ENCODE assay signal across 8 mouse cellular contexts in genomic region chr1:124845681-124846080, GRCm38 (mm10).
DNase-seq lines count a peak whose midpoint lies in the region; ATAC-seq lines count a peak whose summit lies in the region.

No protein-coding gene starts in this region.

- no peak overlapping the region for H3K4me3 ChIP-seq in midbrain, embryonic 16.5 days (ENCODE audit: low read depth, low read length)

- 59% methylated on average over 6 of the region's 6 CpGs for WGBS in midbrain, embryonic 16.5 days

- DNase-seq in heart, postnatal 4 days: peak; percentile 49
- no peak for DNase-seq in heart, postnatal 25 days (ENCODE audit: low spot score)
- DNase-seq in urinary bladder, postnatal 14 days (ENCODE audit: low spot score): peak; percentile 8
- no peak for DNase-seq in urinary bladder, postnatal 10 days (ENCODE audit: low spot score)
- DNase-seq in mesoderm, embryonic 11.5 days (ENCODE audit: low read depth, low spot score): peak; percentile 76

- no peak overlapping the region for H3K9ac ChIP-seq in midbrain, embryonic 16.5 days (ENCODE audit: low read depth, low read length)

- H3K4me1 ChIP-seq in midbrain, embryonic 16.5 days (ENCODE audit: control insufficient read depth, insufficient read depth, low read length): no peaks in the 10 kb centered on the region

- H3K27me3 ChIP-seq in midbrain, embryonic 16.5 days (ENCODE audit: control insufficient read depth, insufficient read depth, low read depth, low read length): no peaks in the 10 kb centered on the region

- ATAC-seq in frontal cortex, adult (ENCODE audit: low TSS enrichment): peak; percentile 79
- no peak for ATAC-seq in inflammation-experienced regulatory T-cells, adult 6 months
- ATAC-seq in midbrain, embryonic 16.5 days: no peak

- H3K36me3 ChIP-seq in midbrain, embryonic 16.5 days (ENCODE audit: control insufficient read depth, insufficient read depth, low read length): no peaks in the 10 kb centered on the region

- intact Hi-C loops in heart, postnatal 25 days (cut with DNase I): no loop called here

- no peak overlapping the region for H3K4me2 ChIP-seq in midbrain, embryonic 16.5 days (ENCODE audit: low read length)

- no peak overlapping the region for H3K27ac ChIP-seq in midbrain, embryonic 16.5 days (ENCODE audit: low read length)

- H3K9me3 ChIP-seq in midbrain, embryonic 16.5 days (replicated peaks; ENCODE audit: control insufficient read depth, low read length, poor library complexity, severe bottlenecking): no peaks in the 10 kb centered on the region

Comparison
In these comparisons a context has a peak if more than half of its experiments do, and no peak if none do; other contexts are left out.
1. DNase-seq: peak in heart, postnatal 4 days (single experiment), urinary bladder, postnatal 14 days (single experiment) and mesoderm, embryonic 11.5 days (single experiment); none in heart, postnatal 25 days (single experiment) and urinary bladder, postnatal 10 days (single experiment).